Mouse (Mus musculus): ENCODE data around the gene Med18. TPM values are rescaled to one million over a fixed set of nuclear protein-coding genes. Genes with fewer than 3 reads are reported as not detected.

The Med18 gene
- total and polyA plus RNA-seq, 2 experiments from 2014 or later, result 6.6 to 10.2 TPM

DNA sequence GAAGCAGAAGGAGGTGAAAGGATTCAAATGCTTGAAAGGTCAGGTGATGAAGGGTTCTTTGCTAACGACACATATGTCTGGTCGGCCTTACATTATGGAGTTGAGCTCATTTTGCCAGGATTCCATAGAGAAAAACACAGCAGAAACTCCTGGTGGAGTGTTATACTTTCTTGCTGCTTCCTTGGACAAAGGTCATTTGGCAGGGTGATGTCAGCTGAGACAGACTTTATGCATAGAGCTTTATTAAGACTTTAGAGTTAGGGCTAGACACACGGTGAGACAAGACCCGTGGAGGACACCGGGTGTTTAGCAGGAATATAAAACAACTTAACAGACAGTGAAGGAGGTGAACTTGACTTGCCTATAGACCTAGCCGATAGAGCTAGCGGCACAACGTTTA, 14.1 kb upstream of the Med18 start:
- no peak overlapping the region for H3K27ac ChIP-seq (ENCODE audit: low read depth)
- no peaks in the 10 kb centered on the region for H3K27me3 ChIP-seq (ENCODE audit: control insufficient read depth, insufficient read depth, low read length)
- no peaks in the 10 kb centered on the region for H3K4me1 ChIP-seq (ENCODE audit: control insufficient read depth, insufficient read depth)
- no peak overlapping the region for H3K4me2 ChIP-seq (ENCODE audit: low read depth, low read length)
- no peak overlapping the region for H3K9ac ChIP-seq (replicated peaks; ENCODE audit: low read depth, low read length)
- H3K4me3 ChIP-seq (ENCODE audit: low read depth, low read length), result no peak overlapping the region
- no peaks in the 10 kb centered on the region for H3K9me3 ChIP-seq (replicated peaks; ENCODE audit: control insufficient read depth, low read length)
- no peaks in the 10 kb centered on the region for H3K36me3 ChIP-seq (replicated peaks; ENCODE audit: control insufficient read depth, insufficient read depth, low read length)
- no peak for TF ChIP-seq EP300 (IDR thresholded peaks at IDR 0.05; ENCODE audit: low read depth)
- no peak for TF ChIP-seq CTCF (IDR thresholded peaks at IDR 0.05; ENCODE audit: low read depth)
- DNase-seq (ENCODE audit: low spot score) (no peak), ATAC-seq (ENCODE audit: insufficient read depth, low read depth) (no peak)
- WGBS, result 88% methylated on average over 8 of the region's 8 CpGs

GRCm38 (mm10) chr4:132475895-132476878, 12.5 kb upstream of the Med18 start:
- Histone ChIP-seq H3K36me3 (replicated peaks; ENCODE audit: control insufficient read depth, insufficient read depth, low read length) (no peaks in the 10 kb centered on the region), H3K4me1 (ENCODE audit: control insufficient read depth, insufficient read depth) (no peaks in the 10 kb centered on the region), H3K9me3 (replicated peaks; ENCODE audit: control insufficient read depth, low read length) (no peaks in the 10 kb centered on the region), H3K27me3 (ENCODE audit: control insufficient read depth, insufficient read depth, low read length) (no peaks in the 10 kb centered on the region), H3K27ac (ENCODE audit: low read depth) (no peak overlapping the region), H3K4me3 (ENCODE audit: low read depth, low read length) (no peak overlapping the region), H3K4me2 (ENCODE audit: low read depth, low read length) (no peak overlapping the region), H3K9ac (replicated peaks; ENCODE audit: low read depth, low read length) (no peak overlapping the region)
- ATAC-seq (ENCODE audit: insufficient read depth, low read depth) (no peak), DNase-seq (ENCODE audit: low spot score) (no peak)
- TF ChIP-seq EP300 (IDR thresholded peaks at IDR 0.05; ENCODE audit: low read depth), result no peak
- no peak for TF ChIP-seq CTCF (IDR thresholded peaks at IDR 0.05; ENCODE audit: low read depth)
- WGBS, result 68% methylated on average over 13 of the region's 13 CpGs

GRCm38 (mm10) chr4:132474631-132475030, 10.9 kb upstream of the Med18 start:
- TF ChIP-seq EP300 (IDR thresholded peaks at IDR 0.05; ENCODE audit: low read depth) (no peak), CTCF (IDR thresholded peaks at IDR 0.05; ENCODE audit: low read depth) (no peak)
- WGBS, result 68% methylated on average over 4 of the region's 4 CpGs
- H3K4me1 ChIP-seq (ENCODE audit: control insufficient read depth, insufficient read depth), result no peaks in the 10 kb centered on the region
- no peak overlapping the region for H3K4me3 ChIP-seq (ENCODE audit: low read depth, low read length)
- H3K9ac ChIP-seq (replicated peaks; ENCODE audit: low read depth, low read length), result no peak overlapping the region
- H3K27me3 ChIP-seq (ENCODE audit: control insufficient read depth, insufficient read depth, low read length), result no peaks in the 10 kb centered on the region
- DNase-seq (ENCODE audit: low spot score), result no peak
- H3K4me2 ChIP-seq (ENCODE audit: low read depth, low read length), result no peak overlapping the region
- H3K36me3 ChIP-seq (replicated peaks; ENCODE audit: control insufficient read depth, insufficient read depth, low read length), result no peaks in the 10 kb centered on the region
- H3K27ac ChIP-seq (ENCODE audit: low read depth), result no peak overlapping the region
- ATAC-seq (ENCODE audit: insufficient read depth, low read depth), result no peak
- no peaks in the 10 kb centered on the region for H3K9me3 ChIP-seq (replicated peaks; ENCODE audit: control insufficient read depth, low read length)

DNA sequence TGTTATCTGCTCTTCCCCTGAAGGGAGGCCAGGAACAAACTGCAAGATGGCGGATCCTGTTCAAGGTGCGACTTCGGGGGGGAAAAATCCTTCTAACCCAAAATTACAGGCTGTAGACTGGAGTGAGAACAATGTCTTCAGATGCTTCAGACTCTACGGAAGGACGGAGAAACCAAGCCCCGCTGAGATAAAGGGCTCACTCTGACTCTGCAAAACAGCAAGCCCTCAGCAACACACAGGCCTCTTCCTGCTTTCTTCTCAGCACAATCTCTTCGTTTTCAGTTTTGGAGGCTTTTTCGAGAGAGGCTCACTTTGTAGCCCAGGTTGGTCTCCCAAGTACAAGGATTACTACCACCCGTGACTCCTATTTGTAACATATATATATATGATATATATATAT, 9.7 kb upstream of the Med18 start:
- TF ChIP-seq EP300 (IDR thresholded peaks at IDR 0.05; ENCODE audit: low read depth) (no peak), CTCF (IDR thresholded peaks at IDR 0.05; ENCODE audit: low read depth) (no peak)
- H3K9me3 ChIP-seq (replicated peaks; ENCODE audit: control insufficient read depth, low read length), result no peaks in the 10 kb centered on the region
- WGBS, result 75% methylated on average over 9 of the region's 9 CpGs
- H3K4me1 ChIP-seq (ENCODE audit: control insufficient read depth, insufficient read depth), result no peaks in the 10 kb centered on the region
- no peaks in the 10 kb centered on the region for H3K36me3 ChIP-seq (replicated peaks; ENCODE audit: control insufficient read depth, insufficient read depth, low read length)
- H3K27me3 ChIP-seq (ENCODE audit: control insufficient read depth, insufficient read depth, low read length), result no peaks in the 10 kb centered on the region
- H3K4me2 ChIP-seq (ENCODE audit: low read depth, low read length), result no peak overlapping the region
- DNase-seq (ENCODE audit: low spot score) (no peak), ATAC-seq (ENCODE audit: insufficient read depth, low read depth) (no peak)
- no peak overlapping the region for H3K4me3 ChIP-seq (ENCODE audit: low read depth, low read length)
- H3K9ac ChIP-seq (replicated peaks; ENCODE audit: low read depth, low read length), result no peak overlapping the region
- no peak overlapping the region for H3K27ac ChIP-seq (ENCODE audit: low read depth)

GRCm38 (mm10) chr4:132469873-132470272, 6.2 kb upstream of the Med18 start:
- Histone ChIP-seq H3K4me3 (ENCODE audit: low read depth, low read length) (no peak overlapping the region), H3K27me3 (ENCODE audit: control insufficient read depth, insufficient read depth, low read length) (no peaks in the 10 kb centered on the region), H3K4me2 (ENCODE audit: low read depth, low read length) (no peak overlapping the region), H3K4me1 (ENCODE audit: control insufficient read depth, insufficient read depth) (no peaks in the 10 kb centered on the region), H3K9ac (replicated peaks; ENCODE audit: low read depth, low read length) (no peak overlapping the region), H3K9me3 (replicated peaks; ENCODE audit: control insufficient read depth, low read length) (no peaks in the 10 kb centered on the region), H3K36me3 (replicated peaks; ENCODE audit: control insufficient read depth, insufficient read depth, low read length) (no peaks in the 10 kb centered on the region), H3K27ac (ENCODE audit: low read depth) (no peak overlapping the region)
- 13% methylated on average over 3 of the region's 3 CpGs for WGBS
- DNase-seq (ENCODE audit: low spot score), result no peak
- no peak for ATAC-seq (ENCODE audit: insufficient read depth, low read depth)
- no peak for TF ChIP-seq CTCF (IDR thresholded peaks at IDR 0.05; ENCODE audit: low read depth)
- TF ChIP-seq EP300 (IDR thresholded peaks at IDR 0.05; ENCODE audit: low read depth), result no peak

Data from heart, postnatal 0 days (tissue).